Mouse (Mus musculus) embryonic facial prominence, embryonic 15.5 days (tissue): ENCODE results near the gene Zic2. TPM values are rescaled to one million over a fixed set of nuclear protein-coding genes. Genes with fewer than 3 reads are reported as not detected.

Source experiments
- ATAC-seq: fragments of 200-750 bp; cut with Nextera tagmentation; 2 replicates; pipeline ENCODE4 v1.8.0; 2017; ENCODE audit warnings: low read depth, moderate TSS enrichment; ENCODE audit not compliant: insufficient number of reproducible peaks, low FRiP score, low TSS enrichment
- H3K27ac ChIP-seq: fragments of 300-500 bp; sonication (generic); replicated peaks from 2 replicates; pipeline ENCODE4 v1.5.1; 2015; ENCODE audit warnings: mild to moderate bottlenecking, inconsistent platforms
- H3K27me3 ChIP-seq: fragments of 300-500 bp; sonication (generic); 2 replicates; pipeline ENCODE4 v1.6.1; 2015; ENCODE audit warnings: inconsistent platforms
- H3K36me3 ChIP-seq: fragments of 300-500 bp; sonication (generic); 2 replicates; pipeline ENCODE4 v1.6.1; 2015; ENCODE audit warnings: mild to moderate bottlenecking, inconsistent platforms
- H3K4me1 ChIP-seq: fragments of 300-500 bp; sonication (generic); 2 replicates; pipeline ENCODE4 v1.6.1; 2015; ENCODE audit warnings: inconsistent platforms
- H3K4me2 ChIP-seq: fragments of 300-500 bp; sonication (generic); replicated peaks from 2 replicates; pipeline ENCODE4 v1.6.1; 2015; ENCODE audit warnings: mild to moderate bottlenecking, inconsistent platforms
- H3K4me3 ChIP-seq: fragments of 300-500 bp; sonication (generic); replicated peaks from 2 replicates; pipeline ENCODE4 v1.5.1; 2015; ENCODE audit warnings: mild to moderate bottlenecking, inconsistent platforms
- H3K9ac ChIP-seq: fragments of 300-500 bp; sonication (generic); 2 replicates; pipeline ENCODE4 v1.6.1; 2015; ENCODE audit warnings: inconsistent platforms
- H3K9me3 ChIP-seq: fragments of 300-500 bp; sonication (generic); replicated peaks from 2 replicates; pipeline ENCODE4 v1.6.1; 2016; ENCODE audit warnings: inconsistent platforms
- WGBS: fragments of 180-500 bp; shearing (Covaris S2); methylation state at CpG from one replicate; pipeline ENCODE4 v1.1.7; 2015; 5-methylcytosine and 5-hydroxymethylcytosine counted together
- polyA plus RNA-seq: library from polyadenylated mRNA; unstranded; fragments of >200 nt; fragmentation: Nextera tagmentation; extraction: Ambion mirVana; gene quantifications from 2 replicates; pipeline ENCODE4 v1.2.1, GENCODE M21; 2015

Gene Zic2
- polyA plus RNA-seq, 1 experiment from 2014 or later = 0.32 TPM

- Histone ChIP-seq H3K9me3 (no peaks in the 10 kb centered on the region), H3K4me2 (no peak overlapping the region), H3K9ac (no peak overlapping the region), H3K27me3 (peaks cover 94% of the 10 kb centered on the region), H3K4me1 (peaks cover 25% of the 10 kb centered on the region), H3K27ac (no peak overlapping the region), H3K4me3 (no peak overlapping the region), H3K36me3 (no peaks in the 10 kb centered on the region)
- ATAC-seq = no peak
- 12% methylated on average over 17 of the region's 17 CpGs for WGBS
Observed at GRCm38 (mm10) chr14:122479461-122480109, 4.3 kb downstream of the Zic2 start.

GRCm38 (mm10) chr14:122480355-122480754 lies 5.1 kb downstream of the Zic2 start:
- no peak overlapping the region for H3K9ac ChIP-seq
- no peak for ATAC-seq
- no peak overlapping the region for H3K4me3 ChIP-seq
- peaks cover 20% of the 10 kb centered on the region for H3K4me1 ChIP-seq
- peaks cover 94% of the 10 kb centered on the region for H3K27me3 ChIP-seq
- H3K4me2 ChIP-seq = no peak overlapping the region
- 5% methylated on average over 2 of the region's 2 CpGs for WGBS
- H3K27ac ChIP-seq = no peak overlapping the region
- H3K36me3 ChIP-seq = no peaks in the 10 kb centered on the region
- no peaks in the 10 kb centered on the region for H3K9me3 ChIP-seq

GRCm38 (mm10) chr14:122481181-122481580 lies 5.9 kb downstream of the Zic2 start:
- 4% methylated on average over 15 of the region's 15 CpGs for WGBS
- Histone ChIP-seq H3K9me3 (no peaks in the 10 kb centered on the region), H3K4me3 (no peak overlapping the region), H3K27ac (no peak overlapping the region), H3K4me1 (peaks cover 12% of the 10 kb centered on the region), H3K36me3 (no peaks in the 10 kb centered on the region), H3K4me2 (no peak overlapping the region), H3K9ac (no peak overlapping the region), H3K27me3 (peaks cover 94% of the 10 kb centered on the region)
- no peak for ATAC-seq

DNA sequence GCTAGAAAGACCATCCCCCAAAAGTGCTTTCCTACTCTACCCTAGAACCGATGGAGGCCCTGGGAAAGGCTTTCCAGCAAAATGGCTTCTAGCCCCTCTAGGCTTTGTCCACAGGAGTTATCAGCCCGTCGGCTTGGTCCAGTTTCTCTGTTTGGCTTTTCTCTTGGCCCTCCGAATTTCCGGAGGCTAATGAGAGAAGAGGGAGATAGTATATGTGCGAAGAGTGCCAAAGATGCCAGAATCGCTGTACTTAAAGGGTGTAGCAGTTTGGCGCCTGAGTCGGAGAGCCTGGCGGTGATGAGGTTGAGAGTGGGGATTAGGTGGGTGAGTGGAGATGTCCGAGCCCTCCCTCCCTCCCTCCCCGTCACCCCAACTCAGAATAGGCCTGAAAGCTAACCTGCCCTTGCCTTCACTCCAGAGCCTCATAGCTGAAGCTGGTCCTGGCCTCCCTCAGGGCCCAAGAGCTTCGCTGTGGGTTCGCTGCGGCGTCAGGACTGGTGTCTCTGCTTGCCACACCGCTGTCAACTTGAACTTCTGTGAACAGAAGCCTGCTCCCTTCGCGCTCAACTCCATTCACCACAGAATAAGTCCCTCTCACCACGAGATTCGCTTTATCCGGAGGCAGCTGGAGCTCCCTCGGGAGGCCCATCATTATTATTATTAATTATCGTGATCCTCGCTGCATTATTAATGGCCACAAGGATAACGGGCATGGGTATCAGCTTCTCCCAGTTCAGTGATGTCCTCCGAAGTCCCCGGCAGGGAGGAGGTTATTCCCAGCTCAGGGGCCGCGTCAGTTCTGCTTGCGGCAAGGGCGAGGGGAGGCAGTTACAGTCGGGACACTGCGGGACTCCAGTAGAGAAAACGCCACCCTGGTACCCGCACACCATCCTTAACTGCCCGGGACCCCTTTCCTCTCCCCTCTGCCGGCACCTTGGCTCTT lies 7.1 kb downstream of the Zic2 start:
- Histone ChIP-seq H3K9ac (no peak overlapping the region), H3K9me3 (no peaks in the 10 kb centered on the region), H3K27me3 (peaks cover 92% of the 10 kb centered on the region), H3K4me1 (peaks cover 7% of the 10 kb centered on the region; the same call in 1 of the 2 replicates), H3K4me2 (no peak overlapping the region), H3K36me3 (no peaks in the 10 kb centered on the region), H3K4me3 (no peak overlapping the region), H3K27ac (no peak overlapping the region)
- ATAC-seq = no peak
- 2% methylated on average over 38 of the region's 38 CpGs for WGBS

DNA sequence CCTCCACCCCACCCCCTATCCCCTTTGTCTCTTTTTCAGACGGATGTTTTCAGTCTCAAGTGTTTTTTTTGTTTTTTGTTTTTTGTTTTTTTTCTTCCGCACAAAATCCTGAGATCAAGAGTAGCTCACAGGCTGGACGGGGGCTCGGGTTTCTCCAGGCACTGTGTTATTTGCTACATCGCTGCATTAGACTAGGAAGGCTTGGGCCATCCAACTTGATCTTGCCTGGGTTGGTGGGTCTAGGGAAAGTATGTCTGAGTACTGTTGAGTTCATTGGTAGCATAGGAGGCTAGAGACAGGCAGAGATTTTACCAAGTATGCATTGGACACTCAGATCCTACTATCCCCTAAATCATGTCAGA lies 7.8 kb downstream of the Zic2 start:
- WGBS = 4% methylated on average over 5 of the region's 5 CpGs
- no peak overlapping the region for H3K4me3 ChIP-seq

DNA sequence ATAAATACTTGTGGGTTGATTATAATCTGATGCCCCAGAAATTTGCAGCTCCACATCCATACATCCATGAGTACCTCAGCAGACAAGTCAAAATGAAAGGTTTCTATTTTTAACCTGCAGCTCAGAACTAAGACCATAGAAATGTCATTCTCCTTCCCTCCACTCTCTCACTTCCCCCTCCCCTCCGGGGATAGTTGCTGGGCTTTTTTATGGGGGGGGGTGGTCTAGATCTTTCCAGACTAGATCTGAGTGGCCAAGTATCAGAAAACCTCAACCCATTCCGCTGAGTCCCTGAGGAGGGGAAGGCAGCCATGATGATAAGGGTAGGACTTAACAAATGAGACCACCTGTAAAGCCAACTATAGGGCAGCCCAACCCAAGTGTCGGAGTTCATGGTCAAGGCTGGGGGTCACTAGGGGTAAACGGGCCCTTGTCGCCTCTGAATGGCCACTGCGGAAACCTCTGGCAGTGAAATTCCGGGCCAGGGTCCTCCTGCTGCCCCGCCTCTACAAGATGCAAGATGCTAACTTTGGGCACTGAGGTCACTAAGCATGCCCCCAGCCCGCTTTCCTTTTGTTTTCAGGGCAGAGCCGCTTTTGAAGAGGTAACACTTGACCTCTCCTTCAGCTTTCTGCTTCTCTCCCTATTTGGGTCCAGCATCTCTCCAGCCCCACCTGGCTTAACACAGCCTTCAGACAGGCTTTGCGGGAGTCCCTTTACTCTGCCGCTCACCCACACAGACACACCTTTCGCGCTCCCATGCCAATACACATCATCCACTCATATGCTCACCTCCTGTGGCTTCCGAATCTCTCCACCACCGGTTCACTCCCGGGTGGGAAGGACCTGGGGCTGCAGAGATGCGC lies 8.6 kb downstream of the Zic2 start:
- Histone ChIP-seq H3K9ac (no peak overlapping the region), H3K36me3 (no peaks in the 10 kb centered on the region), H3K9me3 (no peaks in the 10 kb centered on the region), H3K4me2 (no peak overlapping the region), H3K4me1 (peaks cover 4% of the 10 kb centered on the region; the same call in 1 of the 2 replicates), H3K27me3 (peaks cover 84% of the 10 kb centered on the region), H3K4me3 (no peak overlapping the region), H3K27ac (no peak overlapping the region)
- ATAC-seq = no peak
- 3% methylated on average over 18 of the region's 18 CpGs for WGBS

More for the DNA sequence above, 7.8 kb downstream of the Zic2 start:
- Histone ChIP-seq H3K27ac (no peak overlapping the region), H3K9me3 (no peaks in the 10 kb centered on the region), H3K36me3 (no peaks in the 10 kb centered on the region), H3K27me3 (peaks cover 90% of the 10 kb centered on the region), H3K4me1 (peaks cover 7% of the 10 kb centered on the region; the same call in 1 of the 2 replicates), H3K9ac (no peak overlapping the region), H3K4me2 (no peak overlapping the region)
- ATAC-seq = no peak

GRCm38 (mm10) chr14:122484458-122484843 lies 9.2 kb downstream of the Zic2 start:
- H3K4me2 ChIP-seq = no peak overlapping the region
- H3K9me3 ChIP-seq = no peaks in the 10 kb centered on the region
- no peak overlapping the region for H3K27ac ChIP-seq
- H3K27me3 ChIP-seq = peaks cover 87% of the 10 kb centered on the region
- no peaks in the 10 kb centered on the region for H3K36me3 ChIP-seq
- H3K9ac ChIP-seq = no peak overlapping the region
- H3K4me3 ChIP-seq = no peak overlapping the region
- ATAC-seq = no peak
- H3K4me1 ChIP-seq = 0 out of 2 replicates have a peak, but pooled peaks cover 2% of the 10 kb centered on the region
- 0% methylated on average over 4 of the region's 4 CpGs for WGBS

DNA sequence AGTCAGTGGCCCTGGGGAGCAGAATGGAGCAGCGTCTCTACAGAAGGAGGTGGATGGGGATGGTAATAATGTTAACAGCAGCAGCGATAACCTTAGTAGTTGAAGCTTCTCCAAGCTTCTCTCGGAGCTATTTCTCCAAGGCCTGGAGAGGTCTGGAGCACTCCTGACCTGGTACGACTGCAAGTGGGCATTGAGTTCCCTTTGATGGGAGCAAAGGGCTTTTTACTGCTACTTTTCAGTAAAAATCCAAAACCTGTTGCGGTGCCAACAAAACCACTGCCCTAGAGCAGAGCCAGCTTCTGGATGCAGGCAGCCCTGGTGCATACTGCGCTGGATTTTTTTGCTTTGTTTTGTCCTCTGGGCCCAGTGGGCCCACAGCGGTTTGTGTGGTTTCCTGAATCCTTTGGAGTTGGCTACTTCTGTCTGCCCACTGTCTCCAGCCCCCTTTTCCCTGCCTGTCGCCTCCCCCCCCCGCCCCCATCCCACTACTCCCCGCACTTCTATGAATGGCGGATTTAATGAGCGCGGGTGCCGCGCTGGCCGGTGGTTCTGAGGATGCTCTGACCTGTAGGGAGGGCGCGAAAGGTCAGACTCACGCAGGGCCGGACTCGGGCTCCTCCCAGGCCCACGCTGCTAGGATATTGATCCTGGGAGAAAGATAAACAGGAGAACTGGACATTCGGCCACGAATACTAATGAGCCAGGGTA lies 9.8 kb downstream of the Zic2 start:
- Histone ChIP-seq H3K4me3 (no peak overlapping the region), H3K27me3 (peaks cover 88% of the 10 kb centered on the region), H3K36me3 (no peaks in the 10 kb centered on the region), H3K4me2 (no peak overlapping the region), H3K9ac (no peak overlapping the region), H3K4me1 (0 out of 2 replicates have a peak, but pooled peaks cover 2% of the 10 kb centered on the region), H3K27ac (no peak overlapping the region), H3K9me3 (no peaks in the 10 kb centered on the region)
- no peak for ATAC-seq
- 4% methylated on average over 24 of the region's 24 CpGs for WGBS

DNA sequence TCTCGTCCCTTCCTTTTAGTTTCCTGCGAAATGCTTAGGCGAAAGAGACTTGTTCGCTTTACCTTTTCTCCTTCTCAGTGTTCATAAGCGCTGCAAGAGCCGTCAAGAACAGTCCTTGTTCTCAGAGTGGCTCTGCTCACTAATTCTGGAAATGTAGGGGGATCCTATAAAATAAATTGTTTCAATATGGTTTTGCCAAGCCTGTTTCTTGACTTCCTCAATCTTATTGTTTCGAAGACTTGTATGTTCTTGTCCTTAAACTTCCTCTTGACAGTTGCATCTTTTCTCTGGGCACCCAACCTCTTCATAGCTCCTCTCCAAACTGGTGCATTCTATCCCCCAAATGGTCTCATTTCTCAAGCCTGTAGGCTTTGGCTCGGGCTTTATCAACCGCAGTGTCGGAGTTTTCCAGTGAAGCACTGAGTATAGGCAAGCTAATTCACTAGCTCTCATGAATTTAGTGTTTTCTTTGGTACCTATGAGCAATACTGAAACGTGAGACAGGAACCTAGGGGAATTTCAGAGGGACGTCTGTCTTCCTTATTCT lies 10.5 kb downstream of the Zic2 start:
- no peak for ATAC-seq
- no peak overlapping the region for H3K4me2 ChIP-seq
- WGBS = 2% methylated on average over 12 of the region's 12 CpGs

DNA sequence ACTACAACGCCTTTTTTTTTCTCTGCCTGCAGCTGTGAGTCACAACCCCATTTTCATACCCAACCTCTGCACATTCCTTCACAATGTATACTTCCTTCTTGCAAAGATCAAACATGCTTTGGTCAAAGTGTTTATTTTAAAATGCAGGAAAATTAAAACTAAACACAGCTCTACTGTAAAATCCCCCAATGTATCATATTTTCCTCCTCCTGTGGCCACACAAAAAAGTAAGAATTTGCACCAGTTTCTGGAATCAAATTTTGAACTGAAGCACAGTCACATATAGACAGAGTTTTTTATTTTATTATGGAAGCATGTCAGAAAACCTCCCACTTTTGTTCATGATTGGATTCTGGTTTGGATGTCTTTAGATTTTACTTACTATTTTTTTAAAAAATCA lies 11.4 kb downstream of the Zic2 start:
- Histone ChIP-seq H3K4me2 (no peak overlapping the region), H3K27ac (no peak overlapping the region), H3K4me1 (peaks cover 10% of the 10 kb centered on the region), H3K36me3 (no peaks in the 10 kb centered on the region), H3K27me3 (peaks cover 88% of the 10 kb centered on the region), H3K9ac (no peak overlapping the region), H3K9me3 (no peaks in the 10 kb centered on the region), H3K4me3 (no peak overlapping the region)
- ATAC-seq = no peak
- 3% methylated on average over 1 of the region's 1 CpGs for WGBS

More for the DNA sequence above, 10.5 kb downstream of the Zic2 start:
- Histone ChIP-seq H3K9ac (no peak overlapping the region), H3K4me1 (peaks cover 7% of the 10 kb centered on the region), H3K27ac (no peak overlapping the region), H3K36me3 (no peaks in the 10 kb centered on the region), H3K4me3 (no peak overlapping the region), H3K9me3 (no peaks in the 10 kb centered on the region), H3K27me3 (peaks cover 88% of the 10 kb centered on the region)
